Mouse (Mus musculus) intestine, postnatal 0 days (tissue): Measurements from ENCODE around the gene Rab8b. TPM values are rescaled to one million over a fixed set of nuclear protein-coding genes. Genes with fewer than 3 reads are reported as not detected.

ENCODE experiments used
- ATAC-seq: fragments of 200-750 bp; cut with Nextera tagmentation; 2 replicates; pipeline ENCODE4 v1.8.0; 2017; ENCODE audit warnings: mild to moderate bottlenecking, moderate TSS enrichment, moderate library complexity
- H3K27ac ChIP-seq: fragments of 300-500 bp; sonication (generic); 2 replicates; pipeline ENCODE4 v1.5.1; 2014; ENCODE audit warnings: mild to moderate bottlenecking, low read depth, low read length, moderate library complexity
- H3K27me3 ChIP-seq: fragments of 300-500 bp; sonication (generic); replicated peaks from 2 replicates; pipeline ENCODE4 v1.6.1; 2014; ENCODE audit warnings: low read length, mixed read lengths; ENCODE audit not compliant: control insufficient read depth, insufficient read depth
- H3K36me3 ChIP-seq: fragments of 300-500 bp; sonication (generic); 2 replicates; pipeline ENCODE4 v1.6.1; 2014; ENCODE audit warnings: mild to moderate bottlenecking, moderate library complexity; ENCODE audit not compliant: control insufficient read depth, insufficient read depth
- H3K4me1 ChIP-seq: fragments of 300-500 bp; sonication (generic); replicated peaks from 2 replicates; pipeline ENCODE4 v1.6.1; 2014; ENCODE audit warnings: antibody characterized with exemption, low read length, mixed read lengths; ENCODE audit not compliant: control insufficient read depth, insufficient read depth
- H3K4me2 ChIP-seq: fragments of 300-500 bp; sonication (generic); replicated peaks from 2 replicates; pipeline ENCODE4 v1.6.1; 2014; ENCODE audit warnings: low read depth, mild to moderate bottlenecking, moderate library complexity
- H3K4me3 ChIP-seq: fragments of 300-500 bp; sonication (generic); 2 replicates; pipeline ENCODE4 v1.5.1; 2014; ENCODE audit warnings: low read depth, low read length
- H3K9ac ChIP-seq: fragments of 300-500 bp; sonication (generic); 2 replicates; pipeline ENCODE4 v1.6.1; 2014; ENCODE audit warnings: mild to moderate bottlenecking, low read depth, low read length
- H3K9me3 ChIP-seq: fragments of 300-500 bp; sonication (generic); 2 replicates; pipeline ENCODE4 v1.6.1; 2016; ENCODE audit warnings: mixed run types; ENCODE audit not compliant: control insufficient read depth
- CTCF ChIP-seq: sonication (generic); IDR thresholded peaks from 2 replicates; pipeline ENCODE4 v1.5.1; 2016; ENCODE audit warnings: low read depth, mild to moderate bottlenecking, control low read depth, antibody characterized with exemption, moderate library complexity
- WGBS: fragments of 180-500 bp; shearing (Covaris S2); extraction: QIAGEN DNeasy Blood & Tissue Kit; methylation state at CpG from one replicate; pipeline ENCODE4 v1.1.7; 2014; 5-methylcytosine and 5-hydroxymethylcytosine counted together
- polyA plus RNA-seq: library from polyadenylated mRNA; unstranded; fragments of >200 nt; fragmentation: Nextera tagmentation; extraction: Ambion mirVana; gene quantifications from 2 replicates; pipeline ENCODE4 v1.2.1, GENCODE M21; 2015

Rab8b gene
- polyA plus RNA-seq, 1 experiment from 2014 or later: 16.2 TPM

- H3K4me3 ChIP-seq: no peak overlapping the region
- no peak overlapping the region for H3K4me2 ChIP-seq
- no peaks in the 10 kb centered on the region for H3K9me3 ChIP-seq
- no peaks in the 10 kb centered on the region for H3K4me1 ChIP-seq
- H3K9ac ChIP-seq: no peak overlapping the region
- H3K27ac ChIP-seq: no peak overlapping the region
- ATAC-seq: no peak
- no peaks in the 10 kb centered on the region for H3K27me3 ChIP-seq
- 90% methylated on average over 4 of the region's 4 CpGs for WGBS
- H3K36me3 ChIP-seq: peaks cover 16% of the 10 kb centered on the region
- TF ChIP-seq CTCF: no peak
These were observed 57.3 kb downstream of the Rab8b start for GRCm38 (mm10) chr9:66862202-66862601.

GRCm38 (mm10) chr9:66861104-66861767 is 58.3 kb downstream of the Rab8b start:
- 76% methylated on average over 5 of the region's 5 CpGs for WGBS
- Histone ChIP-seq H3K4me2 (no peak overlapping the region), H3K27me3 (no peaks in the 10 kb centered on the region), H3K36me3 (peaks cover 16% of the 10 kb centered on the region), H3K9ac (no peak overlapping the region), H3K9me3 (no peaks in the 10 kb centered on the region), H3K27ac (no peak overlapping the region), H3K4me1 (no peaks in the 10 kb centered on the region), H3K4me3 (no peak overlapping the region)
- ATAC-seq: no peak
- TF ChIP-seq CTCF: no peak

GRCm38 (mm10) chr9:66859523-66859922 is 60.0 kb downstream of the Rab8b start:
- Histone ChIP-seq H3K4me3 (no peak overlapping the region), H3K4me2 (no peak overlapping the region), H3K36me3 (peaks cover 16% of the 10 kb centered on the region), H3K27me3 (no peaks in the 10 kb centered on the region), H3K4me1 (no peaks in the 10 kb centered on the region), H3K9me3 (no peaks in the 10 kb centered on the region), H3K9ac (no peak overlapping the region), H3K27ac (no peak overlapping the region)
- TF ChIP-seq CTCF: no peak
- ATAC-seq: no peak
- WGBS: 90% methylated on average over 5 of the region's 5 CpGs

GRCm38 (mm10) chr9:66855865-66856264 is 63.6 kb downstream of the Rab8b start:
- Histone ChIP-seq H3K27ac (peak overlapping the region; percentile 2; the same call in 1 of the 2 replicates), H3K9me3 (no peaks in the 10 kb centered on the region), H3K4me2 (peak overlapping the region; percentile 24; the same call in 1 of the 2 replicates), H3K4me1 (no peaks in the 10 kb centered on the region), H3K27me3 (no peaks in the 10 kb centered on the region), H3K36me3 (peaks cover 10% of the 10 kb centered on the region), H3K9ac (no peak overlapping the region), H3K4me3 (no peak overlapping the region)
- TF ChIP-seq CTCF: no peak
- 24% methylated on average over 7 of the region's 7 CpGs for WGBS
- peak; percentile 83 for ATAC-seq

GRCm38 (mm10) chr9:66852592-66852991 is 66.9 kb downstream of the Rab8b start:
- no peaks in the 10 kb centered on the region for H3K27me3 ChIP-seq
- no peaks in the 10 kb centered on the region for H3K4me1 ChIP-seq
- H3K9ac ChIP-seq: no peak overlapping the region
- H3K9me3 ChIP-seq: no peaks in the 10 kb centered on the region
- no peak overlapping the region for H3K4me3 ChIP-seq
- no peak for ATAC-seq
- WGBS: 82% methylated on average over 6 of the region's 6 CpGs
- no peak overlapping the region for H3K4me2 ChIP-seq
- H3K36me3 ChIP-seq: peaks cover 4% of the 10 kb centered on the region; the same call in 1 of the 2 replicates
- TF ChIP-seq CTCF: no peak
- H3K27ac ChIP-seq: no peak overlapping the region

DNA sequence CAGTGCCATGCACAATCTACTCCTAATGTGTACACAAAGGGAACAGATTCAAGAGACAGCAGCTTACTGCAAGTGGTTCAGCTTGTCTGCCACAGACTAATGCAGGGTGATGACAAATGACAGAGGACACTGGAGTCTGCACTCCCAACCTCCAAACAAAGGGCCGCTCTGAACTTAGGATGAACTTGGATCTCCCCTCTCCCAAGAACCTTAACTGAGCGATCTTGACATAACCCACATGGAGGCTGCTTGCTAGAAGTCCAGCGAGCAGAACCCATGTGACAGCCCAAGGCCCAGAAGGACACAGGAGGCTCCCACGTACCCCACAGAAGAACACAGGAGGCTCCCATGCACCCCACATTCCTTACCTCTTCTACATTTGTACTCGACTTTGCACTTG is 68.5 kb downstream of the Rab8b start:
- Histone ChIP-seq H3K4me1 (no peaks in the 10 kb centered on the region), H3K9ac (no peak overlapping the region), H3K27ac (no peak overlapping the region), H3K4me3 (no peak overlapping the region), H3K36me3 (peaks cover 15% of the 10 kb centered on the region), H3K4me2 (no peak overlapping the region), H3K9me3 (no peaks in the 10 kb centered on the region), H3K27me3 (no peaks in the 10 kb centered on the region)
- 62% methylated on average over 5 of the region's 5 CpGs for WGBS
- no peak for TF ChIP-seq CTCF
- no peak for ATAC-seq
